Mouse (Mus musculus) hematopoietic stem cell, adult 5-6 weeks (primary cell): ENCODE results near the gene Ppfia4. TPM values are rescaled to one million over a fixed set of nuclear protein-coding genes. Genes with fewer than 3 reads are reported as not detected.

Experiments
- ATAC-seq, 2 experiments: fragments of 125-278 bp in 1 of 2; replicated peaks in 1 of 2; 2 replicates each; pipeline ENCODE4 v1.8.0; 2016 to 2017; ENCODE audit warnings: inconsistent platforms in 2 of 2, mild to moderate bottlenecking in 2 of 2, moderate number of reproducible peaks in 2 of 2, low read depth in 1 of 2, moderate TSS enrichment in 1 of 2; ENCODE audit not compliant: low FRiP score in 2 of 2, poor library complexity in 2 of 2, severe bottlenecking in 2 of 2, insufficient read depth in 1 of 2, low TSS enrichment in 1 of 2
- total RNA-seq: library from RNA; stranded (forward); fragments of 172-1452, 232-1000 nt; gene quantifications from 2 replicates; pipeline ENCODE4 v1.2.3, GENCODE M21; 2017

Gene Ppfia4
- total RNA-seq, result 0.50 and 0.88 TPM in 2 replicates

- peak; percentile 78 to 82 for ATAC-seq
Measured at GRCm38 (mm10) chr1:134332770-134333271, at the start of gene Ppfia4. Gene Ppfia4, minus strand, starts transcription at chr1:134332928.

- no peak; a peak in 1 of 4 replicates for ATAC-seq
Measured at GRCm38 (mm10) chr1:134381795-134382625, 49.3 kb upstream of the Ppfia4 start.

GRCm38 (mm10) chr1:134381051-134381450, 48.3 kb upstream of the Ppfia4 start:
- ATAC-seq, result no peak

GRCm38 (mm10) chr1:134374124-134374523, 41.4 kb upstream of the Ppfia4 start:
- ATAC-seq, result no peak

- ATAC-seq, result peak in 1 of 2 experiments; percentile 66; a peak in 1 of 4 replicates
Measured at GRCm38 (mm10) chr1:134368777-134369337, 36.1 kb upstream of the Ppfia4 start.

GRCm38 (mm10) chr1:134365491-134365890, 32.8 kb upstream of the Ppfia4 start:
- no peak for ATAC-seq

- ATAC-seq, result no peak
Measured at GRCm38 (mm10) chr1:134363194-134363593, 30.5 kb upstream of the Ppfia4 start.

GRCm38 (mm10) chr1:134361857-134362212, 29.1 kb upstream of the Ppfia4 start, which contains the start of gene Tmem183a:
Gene Tmem183a, minus strand, starts transcription at chr1:134361979.
- ATAC-seq, result peak; percentile 97 to 99

- peak; percentile 21 to 23; a peak in 2 of 4 replicates for ATAC-seq
Measured at GRCm38 (mm10) chr1:134361195-134361856, 28.6 kb upstream of the Ppfia4 start.

GRCm38 (mm10) chr1:134360656-134361055, 27.9 kb upstream of the Ppfia4 start:
- ATAC-seq, result no peak

DNA sequence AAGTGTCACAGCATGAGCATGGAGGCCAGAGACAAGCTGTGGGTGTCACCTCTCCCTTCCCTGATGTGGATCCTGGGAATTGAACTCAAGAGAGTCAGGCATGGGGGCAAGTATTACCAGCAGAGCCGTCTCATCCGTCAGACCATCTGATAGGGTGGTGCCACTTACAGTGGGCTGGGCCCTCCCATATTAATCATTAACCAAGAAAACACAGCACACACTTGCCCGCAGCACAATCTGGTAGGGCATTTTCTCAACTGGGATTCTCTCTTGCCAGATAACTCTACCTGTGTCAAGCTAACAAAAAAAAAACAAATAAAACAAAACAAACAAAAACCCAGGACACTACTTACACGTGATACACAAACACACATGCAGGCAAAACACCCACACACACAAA, 24.7 kb upstream of the Ppfia4 start:
- no peak for ATAC-seq

GRCm38 (mm10) chr1:134353326-134353725, 20.6 kb upstream of the Ppfia4 start:
- ATAC-seq, result no peak

DNA sequence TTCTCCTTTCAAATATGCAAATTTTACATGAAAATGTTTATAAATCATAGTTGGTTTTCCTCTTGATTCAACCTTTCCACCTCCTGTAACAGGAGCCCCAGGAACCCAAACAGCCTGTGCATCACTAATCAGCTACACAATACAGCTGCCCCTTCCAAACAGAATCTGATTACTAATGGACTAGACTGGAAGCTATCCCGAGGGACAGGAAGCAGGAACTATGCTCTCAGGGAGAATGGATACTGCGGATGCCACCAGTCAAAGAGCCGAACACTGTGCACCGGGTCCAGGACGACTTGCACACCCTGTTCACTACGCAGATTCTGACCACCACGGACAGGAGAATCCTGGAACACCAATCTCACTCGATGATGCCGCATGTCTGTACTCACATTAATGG, 15.1 kb upstream of the Ppfia4 start:
- no peak for ATAC-seq

- ATAC-seq, result no peak
Measured at GRCm38 (mm10) chr1:134345075-134345474, 12.3 kb upstream of the Ppfia4 start.

DNA sequence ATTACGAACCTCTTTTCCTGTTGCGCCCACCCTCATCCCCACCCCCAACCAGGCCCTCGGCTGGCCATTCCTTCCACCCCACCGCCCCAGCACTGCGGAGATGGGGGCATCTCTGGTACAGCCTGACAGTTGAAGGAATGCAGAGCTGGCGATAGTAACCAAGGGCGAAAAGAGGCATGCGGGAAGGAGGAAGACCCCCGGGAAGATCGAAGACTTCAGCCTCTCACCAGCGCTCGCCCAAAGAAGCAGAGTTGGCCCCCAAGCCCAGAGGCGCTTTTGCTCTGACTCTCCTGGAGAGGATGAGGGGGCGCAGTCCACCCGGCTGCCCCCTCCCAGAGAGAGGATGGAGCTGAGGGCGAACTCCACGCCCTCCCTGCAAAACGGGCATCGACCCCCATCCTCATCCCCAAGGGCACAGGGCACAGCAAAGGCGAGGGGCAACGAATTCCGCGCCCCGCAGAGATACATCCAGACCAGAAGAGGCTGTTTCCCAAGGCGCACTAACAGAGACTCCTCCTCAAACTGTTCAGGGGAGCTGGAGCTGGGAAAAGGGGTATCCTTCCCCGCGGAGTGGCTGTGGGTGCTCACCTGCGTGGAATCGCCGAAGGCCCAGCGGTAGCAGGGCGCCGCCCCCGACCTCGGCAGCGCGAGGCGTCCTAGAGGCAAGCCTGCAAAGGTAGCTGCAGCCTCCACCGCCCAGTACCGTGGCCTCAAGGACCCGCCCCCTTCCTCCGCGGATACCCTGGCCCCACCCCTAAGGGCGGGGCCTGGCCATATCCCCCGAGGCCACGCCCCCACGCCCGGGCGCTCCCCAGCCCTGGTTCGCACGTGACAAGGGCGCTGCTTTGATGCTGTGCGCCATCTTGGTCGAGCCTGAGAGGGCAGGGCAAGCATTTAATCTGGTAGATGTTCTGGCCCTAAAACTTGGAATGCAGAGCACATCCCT, 11.6 kb upstream of the Ppfia4 start:
- ATAC-seq, result peak; percentile 82 to 85

GRCm38 (mm10) chr1:134343567-134343966, 10.8 kb upstream of the Ppfia4 start:
- no peak for ATAC-seq

GRCm38 (mm10) chr1:134342781-134343310, 10.1 kb upstream of the Ppfia4 start:
- ATAC-seq, result no peak
